Mouse (Mus musculus) testis, adult 2 months (tissue): ENCODE results near the gene Olfr659. TPM values are rescaled to one million over a fixed set of nuclear protein-coding genes. Genes with fewer than 3 reads are reported as not detected.

ENCODE experiments used
- H3K27ac ChIP-seq: fragments of 200-500 bp; 2 replicates; pipeline ENCODE4 v1.5.1; 2012; ENCODE audit warnings: low read depth, low read length; ENCODE audit not compliant: control insufficient read depth, insufficient read depth
- H3K27me3 ChIP-seq: fragments of 200-500 bp; 2 replicates; pipeline ENCODE4 v1.6.1; 2012; ENCODE audit warnings: mild to moderate bottlenecking, low read length, moderate library complexity; ENCODE audit not compliant: control insufficient read depth, insufficient read depth
- H3K36me3 ChIP-seq: fragments of 200-500 bp; 2 replicates; pipeline ENCODE4 v1.6.1; 2012; ENCODE audit warnings: mild to moderate bottlenecking, low read length; ENCODE audit not compliant: control insufficient read depth, insufficient read depth
- H3K4me1 ChIP-seq: fragments of 200-500 bp; 2 replicates; pipeline ENCODE4 v1.6.1; 2012; ENCODE audit warnings: low read length; ENCODE audit not compliant: control insufficient read depth, insufficient read depth
- H3K4me3 ChIP-seq: fragments of 200-500 bp; 2 replicates; pipeline ENCODE4 v1.5.1; 2012; ENCODE audit warnings: low read depth, mild to moderate bottlenecking, low read length, moderate library complexity, mixed read lengths; ENCODE audit not compliant: control insufficient read depth
- CTCF ChIP-seq: fragments of 200-500 bp; IDR thresholded peaks from 2 replicates; pipeline ENCODE4 v1.5.1; 2012; ENCODE audit warnings: low read depth, mild to moderate bottlenecking, inconsistent platforms, low read length, moderate library complexity; ENCODE audit not compliant: control insufficient read depth, insufficient read depth, insufficient replicate concordance
- POLR2A ChIP-seq: fragments of 200-500 bp; IDR thresholded peaks from 2 replicates; pipeline ENCODE4 v1.6.1; 2012; ENCODE audit warnings: low read depth, mild to moderate bottlenecking, inconsistent platforms, low read length, moderate library complexity; ENCODE audit not compliant: control insufficient read depth
- polyA plus RNA-seq: library from polyadenylated mRNA; depleted of rRNA; stranded (reverse); fragments of >200 nt; gene quantifications from 2 replicates; pipeline ENCODE4 v1.2.3, GENCODE M21; 2012; rRNA removed

Gene Olfr659
- polyA plus RNA-seq = not detected in 2 replicates

DNA sequence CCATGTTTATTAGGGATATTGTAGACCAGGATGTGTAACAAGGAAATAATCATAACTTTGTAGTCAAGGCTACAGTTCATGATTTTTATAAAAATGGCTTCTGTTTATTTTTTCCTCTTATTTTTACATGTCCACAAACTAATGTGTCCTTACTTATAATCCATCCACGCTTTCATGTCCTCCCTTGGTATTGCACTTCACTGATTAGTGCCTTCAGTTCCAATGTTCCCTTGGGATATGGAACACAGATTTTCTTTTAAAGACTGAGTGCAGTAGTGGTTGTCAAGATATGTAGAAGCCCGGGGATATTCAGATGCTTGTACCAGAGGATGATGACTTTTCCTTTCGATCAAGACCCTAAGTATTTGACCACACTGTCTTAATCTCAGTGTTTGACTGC is at the start of gene Olfr659:
Olfr659 (plus strand) TSS at position 301 of the 400 bp plus-strand sequence.
- no peaks in the 10 kb centered on the region for H3K4me1 ChIP-seq
- TF ChIP-seq POLR2A = no peak
- no peak for TF ChIP-seq CTCF
- no peak within 1 kb of the TSS for H3K27ac ChIP-seq
- H3K27me3 ChIP-seq = no peaks in the 10 kb centered on the region
- no peaks in the 10 kb centered on the region for H3K36me3 ChIP-seq
- H3K4me3 ChIP-seq = no peak within 1 kb of the TSS

DNA sequence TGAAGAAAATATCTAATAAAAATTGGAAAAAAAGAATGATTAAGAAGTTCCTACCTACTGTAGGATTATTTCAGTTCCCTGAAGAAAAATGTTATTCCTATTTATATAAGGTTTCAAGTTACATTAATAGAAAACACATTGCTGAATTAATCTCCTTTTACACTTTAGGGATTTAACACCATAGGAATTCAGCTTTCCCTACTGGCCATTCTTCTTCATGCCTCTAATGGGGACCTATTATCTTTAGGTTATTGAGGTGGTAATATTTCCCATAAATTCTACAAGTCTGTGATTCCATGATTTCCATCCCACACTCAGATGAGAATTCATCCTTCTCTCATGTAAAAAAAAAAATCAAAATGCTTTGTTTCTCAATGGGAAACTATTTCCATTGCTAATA is 42.1 kb upstream of the Olfr659 start, which contains the start of gene Olfr657:
Olfr657 (plus strand) TSS at position 301 of the 400 bp plus-strand sequence.
- Histone ChIP-seq H3K27ac (no peak within 1 kb of the TSS), H3K4me1 (no peaks in the 10 kb centered on the region), H3K27me3 (no peaks in the 10 kb centered on the region), H3K4me3 (no peak within 1 kb of the TSS), H3K36me3 (no peaks in the 10 kb centered on the region)
- TF ChIP-seq CTCF (no peak), POLR2A (no peak)

DNA sequence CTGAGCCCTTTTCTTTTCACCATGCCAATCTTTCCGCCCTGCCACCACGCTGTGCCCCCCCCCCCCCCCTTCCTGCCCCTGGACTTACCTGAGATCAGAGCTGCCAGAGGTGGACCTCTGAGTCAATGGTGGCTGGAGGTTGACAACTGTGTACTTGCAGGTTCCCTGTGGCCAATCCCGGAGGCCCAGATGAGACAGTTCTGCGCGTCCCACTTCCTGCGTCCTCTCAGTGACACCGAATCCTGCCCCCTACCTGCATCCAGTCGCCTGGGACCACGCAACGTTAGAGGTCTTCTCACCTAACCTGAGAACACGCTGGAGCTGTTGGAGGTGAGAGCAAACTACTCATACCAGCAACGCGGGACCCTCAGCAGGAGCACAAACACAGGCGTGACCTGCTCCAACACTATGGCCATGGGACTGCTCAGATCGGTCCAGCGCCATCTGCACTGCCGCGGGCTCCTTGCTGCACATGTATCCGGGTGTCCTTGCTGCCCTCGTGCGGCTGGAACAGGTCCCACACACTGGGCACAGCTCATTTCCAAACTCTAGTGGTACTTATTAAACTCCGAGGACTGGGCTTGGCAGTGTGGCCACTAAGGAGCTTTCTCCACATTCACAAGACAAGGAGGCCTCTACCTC is 19.6 kb upstream of the Olfr659 start, which contains the start of gene Olfr658:
Olfr658 (minus strand) TSS at position 465 of the 642 bp plus-strand sequence.
- TF ChIP-seq CTCF (peak; percentile 37; the same call in 1 of the 2 replicates), POLR2A (no peak)
- peaks cover 3% of the 10 kb centered on the region for H3K4me1 ChIP-seq
- H3K36me3 ChIP-seq = no peaks in the 10 kb centered on the region
- H3K27ac ChIP-seq = no peak within 1 kb of the TSS
- H3K4me3 ChIP-seq = no peak within 1 kb of the TSS; the same call in 1 of the 2 replicates
- H3K27me3 ChIP-seq = no peaks in the 10 kb centered on the region

DNA sequence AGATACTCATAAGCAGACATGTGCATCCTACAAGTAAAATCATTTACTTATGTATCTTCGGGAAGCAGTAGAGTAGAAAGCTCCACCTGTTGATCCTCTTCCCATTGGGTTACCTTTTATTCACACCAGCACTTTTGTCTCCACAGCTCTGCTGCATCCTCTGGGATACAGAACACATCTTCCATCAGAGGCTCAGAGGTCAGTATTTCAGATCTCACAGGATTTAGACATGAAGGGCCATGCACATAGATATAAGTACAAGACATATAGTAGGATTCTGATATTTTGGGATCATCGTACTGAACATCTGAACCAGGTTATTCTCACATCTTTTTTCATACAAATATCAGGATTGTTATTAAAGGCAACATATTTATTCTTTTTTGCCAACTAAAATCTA is 19.6 kb downstream of the Olfr659 start, which contains the start of gene Olfr661:
Olfr661 (plus strand) TSS at position 301 of the 400 bp plus-strand sequence.
- Histone ChIP-seq H3K27ac (no peak within 1 kb of the TSS), H3K4me1 (no peaks in the 10 kb centered on the region), H3K36me3 (no peaks in the 10 kb centered on the region), H3K27me3 (no peaks in the 10 kb centered on the region), H3K4me3 (no peak within 1 kb of the TSS)
- TF ChIP-seq CTCF (no peak), POLR2A (no peak)

Other genes with a start within 250 kb of the Olfr659 start
- 0.17 and 0.32 TPM in 2 replicates for gene Trim30a, start 201.6 kb upstream of the Olfr659 start, polyA plus RNA-seq
- gene Trim30d, start 158.9 kb upstream of the Olfr659 start, polyA plus RNA-seq = 0.25 and 0.38 TPM in 2 replicates
- gene Olfr651, start 116.6 kb upstream of the Olfr659 start, polyA plus RNA-seq = not detected in 2 replicates
- gene Olfr652, start 105.9 kb upstream of the Olfr659 start, polyA plus RNA-seq = 0.20 TPM in 1 of 2 replicates, not detected in the other
- 0.06 and 0.19 TPM in 2 replicates for gene Olfr653, start 89.4 kb upstream of the Olfr659 start, polyA plus RNA-seq
- gene Olfr654, start 79.7 kb upstream of the Olfr659 start, polyA plus RNA-seq = 0.64 and 0.87 TPM in 2 replicates
- not detected in 2 replicates for gene Olfr655, start 65.0 kb upstream of the Olfr659 start, polyA plus RNA-seq
- gene Olfr656, start 52.8 kb upstream of the Olfr659 start, polyA plus RNA-seq = not detected in 2 replicates
- gene Olfr657, start 42.0 kb upstream of the Olfr659 start, polyA plus RNA-seq = not detected in 2 replicates
- gene Olfr658, start 19.4 kb upstream of the Olfr659 start, polyA plus RNA-seq = not detected in 2 replicates
- gene Olfr661, start 19.7 kb downstream of the Olfr659 start, polyA plus RNA-seq = not detected in 2 replicates
- gene Usp17le, start 110.7 kb downstream of the Olfr659 start, polyA plus RNA-seq = not detected in 2 replicates
- gene Usp17lb, start 175.8 kb downstream of the Olfr659 start, polyA plus RNA-seq = not detected in 2 replicates
- gene Usp17la, start 190.3 kb downstream of the Olfr659 start, polyA plus RNA-seq = not detected in 2 replicates
- not detected in 2 replicates for gene Olfr665, start 211.3 kb downstream of the Olfr659 start, polyA plus RNA-seq
- gene Olfr666, start 229.2 kb downstream of the Olfr659 start, polyA plus RNA-seq = not detected in 2 replicates